Mouse (Mus musculus): ENCODE results near the gene Mgat4c.

DNA sequence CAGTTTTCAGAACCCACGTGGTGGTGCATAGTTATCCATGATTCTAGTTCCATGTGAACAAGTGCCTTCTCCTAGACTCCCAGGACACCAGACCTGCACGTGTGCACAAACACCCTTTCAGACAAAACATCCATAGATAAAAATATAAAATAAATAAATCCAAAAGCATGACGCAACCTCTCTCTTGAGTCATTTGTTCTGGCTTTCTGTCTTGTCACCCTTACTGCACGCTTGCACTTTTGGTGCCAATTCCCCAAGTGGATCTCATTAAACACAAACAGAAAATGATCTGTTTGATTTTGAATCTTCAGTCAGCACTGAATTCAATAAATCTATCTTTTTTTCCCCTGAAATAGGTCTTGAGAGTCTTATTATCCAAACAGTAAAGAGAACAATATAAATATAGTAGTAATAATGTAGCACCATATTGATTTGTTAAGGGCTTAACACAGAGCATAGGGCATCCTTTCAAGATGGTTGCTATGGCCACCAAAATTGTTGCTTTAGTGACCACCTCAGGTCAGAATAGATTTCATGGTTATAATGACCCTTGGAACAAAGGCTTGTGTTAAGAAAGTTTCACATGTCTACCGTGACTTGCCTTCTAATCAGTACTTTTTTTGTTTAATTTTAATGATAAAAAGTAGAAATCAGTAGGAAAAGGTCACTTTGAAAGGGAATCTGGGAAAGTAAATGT is 684.5 kb downstream of the Mgat4c start:
- TF ChIP-seq CTCF (IDR thresholded peaks at IDR 0.05; ENCODE audit: low read depth) = no peak
- TF ChIP-seq EP300 (optimal IDR thresholded peaks at IDR 0.05) = no peak

Measured in stomach, postnatal 0 days (tissue).